Mouse (Mus musculus) midbrain, embryonic 12.5 days (tissue): ENCODE data around the gene Rnf167. TPM values are rescaled to one million over a fixed set of nuclear protein-coding genes. Genes with fewer than 3 reads are reported as not detected.
A peak's percentile ranks its signal among the peaks of the same experiment; 100 is the strongest.

Experiments
- ATAC-seq: fragments of 200-750 bp; cut with Nextera tagmentation; 2 replicates; pipeline ENCODE4 v1.8.0; 2017; ENCODE audit warnings: low read depth, moderate TSS enrichment, moderate library complexity; ENCODE audit not compliant: low FRiP score
- H3K27ac ChIP-seq: fragments of 300-500 bp; sonication (generic); replicated peaks from 2 replicates; pipeline ENCODE4 v1.5.1; 2016; ENCODE audit warnings: mild to moderate bottlenecking
- H3K27me3 ChIP-seq: fragments of 300-500 bp; sonication (generic); 2 replicates; pipeline ENCODE4 v1.6.1; 2016; ENCODE audit warnings: mild to moderate bottlenecking
- H3K36me3 ChIP-seq: fragments of 300-500 bp; sonication (generic); 2 replicates; pipeline ENCODE4 v1.6.1; 2016
- H3K4me1 ChIP-seq: fragments of 300-500 bp; sonication (generic); 2 replicates; pipeline ENCODE4 v1.6.1; 2016
- H3K4me2 ChIP-seq: fragments of 300-500 bp; sonication (generic); replicated peaks from 2 replicates; pipeline ENCODE4 v1.6.1; 2016; ENCODE audit warnings: mild to moderate bottlenecking, moderate library complexity
- H3K4me3 ChIP-seq: fragments of 300-500 bp; sonication (generic); 2 replicates; pipeline ENCODE4 v1.5.1; 2016; ENCODE audit warnings: mild to moderate bottlenecking
- H3K9ac ChIP-seq: fragments of 300-500 bp; sonication (generic); replicated peaks from 2 replicates; pipeline ENCODE4 v1.6.1; 2016; ENCODE audit warnings: mild to moderate bottlenecking, moderate library complexity
- H3K9me3 ChIP-seq: fragments of 300-500 bp; sonication (generic); 2 replicates; pipeline ENCODE4 v1.6.1; 2016; ENCODE audit warnings: mild to moderate bottlenecking
- WGBS: fragments of 180-500 bp; shearing (Covaris S2); methylation state at CpG from one replicate; pipeline ENCODE4 v1.1.7; 2016; 5-methylcytosine and 5-hydroxymethylcytosine counted together
- polyA plus RNA-seq: library from polyadenylated mRNA; unstranded; fragments of >200 nt; fragmentation: Nextera tagmentation; extraction: Ambion mirVana; gene quantifications from 2 replicates; pipeline ENCODE4 v1.2.1, GENCODE M21; 2016

Rnf167 gene
- polyA plus RNA-seq, 1 experiment from 2014 or later = 101 TPM

GRCm38 (mm10) chr11:70652029-70652883 is 5.2 kb downstream of the Rnf167 start:
- Histone ChIP-seq H3K27me3 (peaks cover 8% of the 10 kb centered on the region; the same call in 1 of the 2 replicates), H3K4me2 (peak overlapping the region; percentile 94), H3K27ac (0 out of 2 replicates have a peak overlapping the region, but pooled peaks have one; percentile 97), H3K36me3 (peaks cover 43% of the 10 kb centered on the region), H3K4me1 (peaks cover 57% of the 10 kb centered on the region), H3K9me3 (no peaks in the 10 kb centered on the region), H3K9ac (peak overlapping the region; percentile 98), H3K4me3 (peak overlapping the region; percentile 99)
- no peak for ATAC-seq
- WGBS = 76% methylated on average over 12 of the region's 12 CpGs

- Histone ChIP-seq H3K27me3 (peaks cover 8% of the 10 kb centered on the region; the same call in 1 of the 2 replicates), H3K4me2 (peak overlapping the region; percentile 94), H3K9ac (peak overlapping the region; percentile 98), H3K4me1 (peaks cover 57% of the 10 kb centered on the region), H3K36me3 (peaks cover 43% of the 10 kb centered on the region), H3K27ac (peak overlapping the region; percentile 97), H3K9me3 (no peaks in the 10 kb centered on the region), H3K4me3 (peak overlapping the region; percentile 99)
- ATAC-seq = no peak
- 63% methylated on average over 6 of the region's 6 CpGs for WGBS
Measured at GRCm38 (mm10) chr11:70652884-70653344, 5.9 kb downstream of the Rnf167 start.

GRCm38 (mm10) chr11:70653345-70654197 is 6.5 kb downstream of the Rnf167 start:
- Histone ChIP-seq H3K9ac (peak overlapping the region; percentile 98), H3K9me3 (no peaks in the 10 kb centered on the region), H3K4me3 (peak overlapping the region; percentile 99), H3K4me1 (peaks cover 50% of the 10 kb centered on the region), H3K27ac (peak overlapping the region; percentile 97), H3K27me3 (peaks cover 8% of the 10 kb centered on the region; the same call in 1 of the 2 replicates), H3K4me2 (peak overlapping the region; percentile 94), H3K36me3 (peaks cover 43% of the 10 kb centered on the region)
- WGBS = under 1% methylated on average over 55 of the region's 63 CpGs
- peak; percentile 55 for ATAC-seq

GRCm38 (mm10) chr11:70654198-70654922 is 7.3 kb downstream of the Rnf167 start, which contains the start of gene Pfn1:
Pfn1 (minus strand) TSS chr11:70654644.
- Histone ChIP-seq H3K4me2 (peak within 1 kb of the TSS; percentile 94), H3K27me3 (peaks cover 8% of the 10 kb centered on the region; the same call in 1 of the 2 replicates), H3K9ac (peak within 1 kb of the TSS; percentile 98), H3K4me1 (peaks cover 42% of the 10 kb centered on the region), H3K9me3 (no peaks in the 10 kb centered on the region), H3K27ac (peak within 1 kb of the TSS; percentile 97), H3K4me3 (peak within 1 kb of the TSS; percentile 99), H3K36me3 (peaks cover 35% of the 10 kb centered on the region)
- 0% methylated on average over 56 of the region's 61 CpGs for WGBS
- ATAC-seq = peak; percentile 42

- 1% methylated on average over 46 of the region's 48 CpGs for WGBS
- H3K4me2 ChIP-seq = peak overlapping the region; percentile 94
- peak overlapping the region; percentile 97 for H3K27ac ChIP-seq
- peak overlapping the region; percentile 98 for H3K9ac ChIP-seq
- H3K4me1 ChIP-seq = peaks cover 42% of the 10 kb centered on the region
- H3K4me3 ChIP-seq = peak overlapping the region; percentile 99
- peaks cover 28% of the 10 kb centered on the region for H3K36me3 ChIP-seq
- H3K9me3 ChIP-seq = no peaks in the 10 kb centered on the region
- H3K27me3 ChIP-seq = peaks cover 8% of the 10 kb centered on the region; the same call in 1 of the 2 replicates
- peak; percentile 47; the same call in 1 of the 2 replicates for ATAC-seq
Measured at GRCm38 (mm10) chr11:70654923-70655570, 8.0 kb downstream of the Rnf167 start.

GRCm38 (mm10) chr11:70655571-70656455 is 8.8 kb downstream of the Rnf167 start:
- no peaks in the 10 kb centered on the region for H3K9me3 ChIP-seq
- H3K27me3 ChIP-seq = peaks cover 8% of the 10 kb centered on the region; the same call in 1 of the 2 replicates
- H3K4me1 ChIP-seq = peaks cover 41% of the 10 kb centered on the region
- ATAC-seq = no peak; the same call in 1 of the 2 replicates
- peak overlapping the region; percentile 99 for H3K4me3 ChIP-seq
- H3K36me3 ChIP-seq = peaks cover 26% of the 10 kb centered on the region
- under 1% methylated on average over 61 of the region's 61 CpGs for WGBS
- peak overlapping the region; percentile 98 for H3K9ac ChIP-seq
- H3K4me2 ChIP-seq = peak overlapping the region; percentile 94
- peak overlapping the region; percentile 97 for H3K27ac ChIP-seq

GRCm38 (mm10) chr11:70656456-70656927 is 9.5 kb downstream of the Rnf167 start:
- no peak for ATAC-seq
- Histone ChIP-seq H3K9me3 (no peaks in the 10 kb centered on the region), H3K4me1 (peaks cover 38% of the 10 kb centered on the region), H3K27ac (peak overlapping the region; percentile 97; the same call in 1 of the 2 replicates), H3K4me3 (peak overlapping the region; percentile 99), H3K36me3 (peaks cover 25% of the 10 kb centered on the region), H3K9ac (peak overlapping the region; percentile 98), H3K4me2 (peak overlapping the region; percentile 94), H3K27me3 (peaks cover 8% of the 10 kb centered on the region; the same call in 1 of the 2 replicates)
- WGBS = 4% methylated on average over 16 of the region's 16 CpGs

GRCm38 (mm10) chr11:70656964-70657363 is 9.9 kb downstream of the Rnf167 start, which contains the start of gene Eno3:
Eno3 (plus strand) TSS chr11:70657202.
- no peaks in the 10 kb centered on the region for H3K9me3 ChIP-seq
- peaks cover 8% of the 10 kb centered on the region; the same call in 1 of the 2 replicates for H3K27me3 ChIP-seq
- WGBS = 13% methylated on average over 3 of the region's 3 CpGs
- H3K9ac ChIP-seq = peak within 1 kb of the TSS; percentile 98
- peak within 1 kb of the TSS; percentile 97 for H3K27ac ChIP-seq
- peaks cover 36% of the 10 kb centered on the region for H3K4me1 ChIP-seq
- peak within 1 kb of the TSS; percentile 99 for H3K4me3 ChIP-seq
- peaks cover 23% of the 10 kb centered on the region for H3K36me3 ChIP-seq
- ATAC-seq = no peak
- H3K4me2 ChIP-seq = peak within 1 kb of the TSS; percentile 94

GRCm38 (mm10) chr11:70657573-70657972 is 10.5 kb downstream of the Rnf167 start:
- no peak overlapping the region for H3K9ac ChIP-seq
- peaks cover 23% of the 10 kb centered on the region for H3K36me3 ChIP-seq
- H3K4me2 ChIP-seq = no peak overlapping the region
- peaks cover 8% of the 10 kb centered on the region; the same call in 1 of the 2 replicates for H3K27me3 ChIP-seq
- no peak overlapping the region for H3K27ac ChIP-seq
- ATAC-seq = no peak
- no peak overlapping the region for H3K4me3 ChIP-seq
- 59% methylated on average over 6 of the region's 6 CpGs for WGBS
- H3K9me3 ChIP-seq = no peaks in the 10 kb centered on the region
- H3K4me1 ChIP-seq = peaks cover 30% of the 10 kb centered on the region

GRCm38 (mm10) chr11:70657991-70658390 is 11.0 kb downstream of the Rnf167 start:
- Histone ChIP-seq H3K36me3 (peaks cover 25% of the 10 kb centered on the region), H3K9ac (no peak overlapping the region), H3K27ac (no peak overlapping the region), H3K27me3 (peaks cover 8% of the 10 kb centered on the region; the same call in 1 of the 2 replicates), H3K4me2 (no peak overlapping the region), H3K4me3 (no peak overlapping the region), H3K4me1 (peaks cover 26% of the 10 kb centered on the region), H3K9me3 (no peaks in the 10 kb centered on the region)
- ATAC-seq = no peak
- WGBS = 65% methylated on average over 9 of the region's 9 CpGs
